Mouse (Mus musculus) 3T3-L1 (cell line): Measurements from ENCODE around the gene Gpc5.
A peak's percentile ranks its signal among the peaks of the same experiment; 100 is the strongest.

ENCODE experiments used
- DNase-seq: peaks from one replicate; pipeline ENCODE4 v3.0.0-alpha.2; 2015; ENCODE audit warnings: low read depth, low spot score

Gpc5 gene

DNA sequence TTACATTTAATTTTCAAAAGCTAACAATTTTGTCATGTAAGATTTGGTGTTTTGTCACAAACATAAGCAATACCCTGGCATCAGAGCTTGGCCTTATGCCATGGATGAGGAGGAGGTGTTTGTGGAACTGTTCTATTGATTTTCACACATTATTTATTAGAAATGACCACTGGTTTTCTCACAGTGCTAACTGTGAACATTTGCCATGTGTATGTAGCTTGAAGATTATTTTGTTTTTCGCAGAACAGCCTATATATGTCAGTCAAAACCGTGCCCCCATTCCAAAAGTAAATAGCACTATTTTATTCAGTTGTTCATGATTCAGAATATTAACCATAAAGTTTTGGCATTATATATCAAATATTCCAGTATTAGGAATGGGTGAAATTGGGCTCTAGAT is 1216.5 kb downstream of the Gpc5 start:
- DNase-seq, result no peak

DNA sequence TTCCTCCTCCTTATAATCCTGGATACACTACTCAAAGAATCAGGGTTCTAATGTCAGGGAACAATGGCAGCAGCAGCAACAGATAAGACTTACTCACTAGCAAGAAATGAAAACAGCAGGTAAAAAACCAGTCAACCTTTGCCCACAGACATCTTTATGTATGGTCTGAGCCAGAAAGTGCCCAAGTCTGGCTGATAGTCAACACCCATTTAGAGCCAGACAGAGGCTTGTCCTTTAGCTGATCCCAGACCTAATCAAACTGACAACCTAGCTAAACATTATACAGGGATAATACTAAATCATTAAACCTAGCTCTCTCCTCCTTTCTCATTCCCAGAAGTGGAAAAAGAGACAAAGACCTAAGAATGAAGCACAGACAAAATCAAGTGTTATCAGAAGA is 1225.5 kb downstream of the Gpc5 start:
- no peak for DNase-seq

DNA sequence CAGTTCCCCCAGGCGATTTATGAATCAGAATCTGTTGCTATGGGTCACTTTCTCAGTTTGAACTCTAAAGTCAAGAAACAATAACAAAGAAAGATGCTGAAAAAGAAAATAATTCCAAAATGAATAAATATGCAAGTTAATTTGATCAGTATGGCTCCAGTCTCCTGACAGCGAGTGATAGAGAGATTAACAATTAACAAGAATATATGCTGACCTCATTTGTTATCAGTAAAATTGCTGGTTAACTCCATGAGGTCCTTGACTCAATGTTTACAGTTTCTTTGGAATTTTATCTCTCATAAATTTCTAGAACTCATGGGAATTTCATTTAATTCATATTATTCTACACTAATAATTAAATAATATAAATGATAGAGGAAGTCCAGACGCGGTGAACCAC is 1244.2 kb downstream of the Gpc5 start:
- DNase-seq, result no peak

DNA sequence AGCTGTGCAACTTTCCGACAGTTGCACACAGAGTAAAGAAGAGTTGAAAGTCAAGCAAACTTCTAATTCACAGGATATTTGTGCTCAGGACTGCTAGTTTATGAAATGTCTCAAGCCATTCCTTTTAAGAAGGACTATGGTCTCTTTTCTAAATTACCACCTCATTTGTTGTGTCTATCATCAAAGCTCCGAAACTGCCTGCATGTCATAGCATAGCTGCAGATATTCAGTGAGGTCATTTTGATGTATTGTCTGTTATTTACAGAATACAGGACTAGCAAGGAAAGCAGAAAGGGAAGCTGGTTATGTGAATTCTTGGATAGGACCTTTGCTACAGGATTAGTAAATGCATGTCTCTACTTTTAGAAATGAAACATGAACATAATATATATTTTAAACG is 1246.4 kb downstream of the Gpc5 start:
- DNase-seq, result no peak

DNA sequence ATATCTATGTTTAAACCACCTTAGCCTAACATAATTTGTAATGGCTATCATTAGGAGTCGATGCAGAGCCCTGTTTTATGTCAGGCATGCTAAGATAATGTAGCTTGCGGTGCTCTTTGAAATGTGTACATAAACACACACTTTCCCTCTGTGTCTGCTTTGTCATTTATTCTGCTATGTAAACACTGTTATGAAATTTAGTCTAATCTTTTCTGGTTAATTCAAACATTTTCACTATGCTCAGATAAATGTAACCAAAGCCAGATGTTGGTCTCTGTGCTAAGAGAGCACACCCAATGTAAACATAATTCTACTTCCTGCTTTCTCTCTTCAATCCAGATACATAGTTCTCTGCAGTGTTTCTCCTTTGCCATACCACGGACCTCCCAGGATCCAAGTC is 1256.5 kb downstream of the Gpc5 start:
- no peak for DNase-seq

DNA sequence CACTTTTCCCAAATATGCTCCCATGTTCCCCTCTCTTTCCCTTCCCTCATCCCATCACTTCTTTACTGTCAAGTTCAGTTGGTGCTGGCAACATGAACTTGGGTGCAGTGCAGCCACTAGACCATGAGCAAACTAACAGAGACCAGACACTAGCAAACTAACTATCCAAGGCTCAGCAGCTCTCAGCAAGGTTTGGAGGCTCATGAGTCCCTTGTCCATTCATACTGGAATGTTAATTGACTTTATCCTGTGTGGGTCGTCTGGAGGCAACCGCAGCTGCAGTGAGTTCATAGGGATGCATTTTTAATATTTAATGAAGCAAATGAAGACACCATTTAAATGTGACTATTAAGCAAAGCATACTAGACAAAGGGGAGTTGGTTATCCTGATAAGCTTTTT is 1292.6 kb downstream of the Gpc5 start:
- no peak for DNase-seq

DNA sequence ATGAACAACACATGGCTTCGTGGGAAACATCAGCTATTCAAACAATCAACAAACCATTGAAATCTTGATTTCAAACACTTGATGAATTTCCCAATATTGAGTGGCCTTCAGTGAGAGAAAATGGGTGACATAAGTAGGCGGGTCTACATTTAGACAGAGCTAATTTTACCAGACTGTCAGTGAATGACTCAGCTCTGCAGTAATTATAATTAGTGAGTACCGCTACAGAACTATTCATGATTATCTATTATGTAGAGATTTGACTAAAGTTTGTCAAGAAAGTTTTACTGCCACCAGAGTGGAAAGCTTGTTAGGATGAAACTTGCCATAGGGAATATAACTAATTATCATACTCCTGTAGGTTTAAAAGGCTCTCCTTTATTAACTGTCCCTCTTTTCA is 1323.5 kb downstream of the Gpc5 start:
- no peak for DNase-seq

DNA sequence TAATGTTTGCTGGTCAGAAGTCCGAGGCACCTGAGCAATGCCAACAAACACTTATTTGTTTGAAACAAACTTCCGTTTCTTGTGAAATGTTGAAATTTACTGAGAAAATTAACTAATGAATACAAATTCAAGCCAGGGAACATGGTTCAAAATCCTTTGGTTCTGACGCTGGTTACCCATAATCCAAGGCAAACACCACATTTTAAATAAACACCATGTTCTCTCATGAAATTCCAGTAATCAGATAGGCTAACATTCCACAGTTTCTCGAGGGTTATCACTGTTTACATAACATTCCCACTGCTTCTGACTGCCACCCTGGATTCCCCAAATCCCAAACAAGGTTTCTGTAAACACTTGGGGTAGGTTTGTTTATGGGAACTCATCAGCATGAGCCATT is 1356.2 kb downstream of the Gpc5 start:
- no peak for DNase-seq

DNA sequence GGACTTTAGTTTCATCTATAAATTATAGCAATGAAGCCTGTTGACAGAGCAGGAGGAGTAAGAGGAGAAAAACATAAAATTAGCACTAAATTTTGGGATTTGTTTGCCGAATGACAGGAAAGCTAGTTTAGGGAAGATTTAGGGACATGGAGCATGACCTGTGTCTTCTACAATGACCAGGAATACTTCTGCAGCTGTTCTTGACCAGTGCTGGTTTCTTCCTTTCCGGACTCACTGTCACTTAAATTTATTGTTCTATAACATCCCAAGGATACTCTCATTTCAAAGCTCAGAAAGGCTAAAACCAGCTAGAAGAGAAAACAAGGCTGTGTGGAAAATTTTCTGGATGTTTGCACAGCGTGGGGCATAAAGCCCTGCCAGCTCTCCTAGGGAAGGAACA is 1361.3 kb downstream of the Gpc5 start:
- no peak for DNase-seq

DNA sequence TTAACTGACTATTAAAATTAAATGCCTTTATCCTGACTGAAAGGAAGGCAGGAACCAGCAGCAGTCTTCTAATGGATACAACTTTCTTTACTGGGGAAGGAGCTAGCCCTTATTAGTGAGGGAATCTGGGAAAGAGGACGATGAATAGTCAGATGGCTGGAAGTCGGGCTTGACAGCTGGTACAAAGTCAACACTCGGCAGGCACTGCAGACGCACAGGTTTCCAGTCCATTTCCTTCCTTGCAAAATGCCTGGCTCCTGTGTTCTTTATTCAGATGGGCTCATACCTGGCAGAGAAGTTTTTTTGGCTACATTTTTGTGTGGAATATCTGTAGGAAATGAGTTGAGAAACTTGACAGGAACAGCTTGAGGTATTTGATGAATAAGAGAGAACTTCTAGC is 1364.2 kb downstream of the Gpc5 start:
- no peak for DNase-seq

DNA sequence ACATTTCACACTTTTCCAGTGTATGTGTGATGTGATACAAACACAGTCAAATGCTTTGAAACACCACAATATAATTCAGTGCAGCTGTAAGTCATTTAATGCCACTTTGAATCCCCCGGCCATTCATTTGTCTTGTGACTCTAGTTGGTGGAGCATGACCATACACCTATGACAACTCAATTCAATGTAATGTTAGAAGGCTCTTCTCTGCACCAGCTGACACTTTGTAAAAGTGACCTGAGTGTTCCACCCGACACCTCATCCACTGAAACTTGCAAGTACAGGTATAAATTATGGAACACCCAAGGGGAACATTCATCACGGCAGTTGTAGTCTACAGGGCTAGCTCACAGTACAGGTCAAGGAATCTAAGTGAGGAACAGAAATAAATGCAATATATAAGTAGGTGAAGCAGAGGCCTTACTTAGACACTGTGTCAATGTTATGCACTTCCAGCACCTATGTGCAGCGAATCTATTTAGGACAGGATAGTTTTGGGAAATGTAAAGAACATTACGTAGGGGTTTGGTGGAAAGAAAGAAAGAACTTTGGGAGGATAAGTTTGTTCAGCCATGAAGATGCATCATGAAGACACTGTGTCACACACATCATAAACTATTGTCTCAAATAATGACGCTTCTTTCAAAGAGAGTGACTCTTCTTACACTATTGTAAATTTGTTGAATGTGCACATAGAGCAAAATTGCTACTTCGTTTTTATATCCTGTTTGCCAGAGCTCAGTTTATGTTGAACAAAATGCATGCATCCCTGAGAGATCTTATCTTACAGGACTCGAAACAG is 1381.6 kb downstream of the Gpc5 start:
- no peak for DNase-seq

DNA sequence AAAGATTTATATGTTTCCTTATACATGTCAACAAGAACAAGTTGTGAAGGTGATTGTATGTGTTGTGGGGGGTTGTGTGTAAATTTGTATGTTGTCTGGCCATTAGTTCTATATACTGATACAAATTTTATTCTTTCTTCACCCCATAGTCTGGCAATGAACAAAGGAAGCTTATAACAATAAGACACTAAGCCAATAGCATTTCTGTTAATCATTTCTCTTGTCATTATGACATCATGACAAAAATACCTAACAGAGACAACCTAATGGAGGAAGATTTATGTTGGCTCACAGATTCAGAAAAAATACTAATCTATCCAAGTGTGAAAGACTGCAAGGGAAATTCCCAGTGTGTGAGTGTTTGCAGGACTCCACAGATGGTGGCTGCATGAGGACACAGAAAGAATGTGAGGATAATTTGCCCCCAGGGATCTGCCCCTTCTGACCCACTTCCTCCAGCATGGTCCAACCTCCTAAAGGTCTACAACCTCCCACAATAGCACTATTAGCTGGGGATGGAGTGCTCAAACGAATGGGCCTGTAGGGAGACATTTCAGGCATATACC is 1402.4 kb downstream of the Gpc5 start:
- no peak for DNase-seq

DNA sequence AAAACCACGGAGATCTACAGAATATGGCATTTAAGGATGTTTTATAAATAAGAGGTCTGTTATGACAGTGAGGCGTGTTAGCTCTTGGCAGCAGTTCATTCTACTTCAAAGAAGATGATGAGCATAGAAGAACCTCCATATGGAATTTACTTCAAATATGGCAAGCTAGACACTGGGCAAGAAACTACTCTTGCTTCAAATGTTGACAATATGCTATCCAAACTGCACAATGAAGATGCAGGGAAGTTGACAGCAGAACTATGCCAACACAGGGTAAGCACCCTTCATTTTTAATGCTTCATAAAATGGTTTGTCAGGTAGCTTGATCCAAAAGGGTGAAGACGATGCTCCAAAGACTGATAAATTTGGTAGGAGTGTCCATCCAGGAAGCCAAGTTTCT is 1446.2 kb downstream of the Gpc5 start:
- no peak for DNase-seq

DNA sequence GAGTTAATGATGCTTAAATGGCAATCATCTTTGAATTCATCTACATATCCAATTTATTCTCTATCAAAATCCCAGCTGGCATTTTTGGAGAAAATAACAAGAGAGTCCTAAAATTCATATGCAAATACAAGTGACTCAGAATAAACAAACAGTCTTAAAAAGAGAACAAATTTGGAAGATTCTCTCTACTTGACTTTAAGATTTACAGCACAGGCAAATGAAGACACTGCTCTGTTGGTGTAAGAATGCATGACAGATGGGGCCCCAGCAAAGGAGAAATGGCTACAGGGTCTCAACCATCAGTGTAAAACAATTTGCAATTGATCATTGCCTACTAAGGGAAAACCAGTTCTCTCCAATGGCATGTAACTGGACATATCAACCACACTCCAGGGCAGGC is 1451.7 kb downstream of the Gpc5 start:
- DNase-seq, result no peak

DNA sequence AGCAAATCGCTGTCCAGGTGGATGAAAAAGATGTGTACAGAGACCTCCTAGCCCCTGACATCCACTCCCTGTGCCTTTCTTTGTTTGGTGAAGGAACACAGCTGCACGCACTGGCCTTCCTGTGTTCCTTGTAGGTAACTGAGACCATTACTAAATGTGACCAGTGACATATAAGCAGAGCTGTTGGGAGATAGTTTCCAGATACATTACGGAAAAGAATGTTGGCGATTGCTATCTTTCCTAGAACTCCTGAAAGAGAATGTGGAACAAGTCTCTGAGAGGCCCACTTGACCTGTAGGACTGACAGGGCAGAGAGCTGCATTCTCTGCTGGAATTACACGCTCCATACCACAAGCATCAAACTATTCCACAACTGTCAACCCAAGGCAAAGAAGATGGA is 1459.4 kb downstream of the Gpc5 start:
- DNase-seq, result no peak

DNA sequence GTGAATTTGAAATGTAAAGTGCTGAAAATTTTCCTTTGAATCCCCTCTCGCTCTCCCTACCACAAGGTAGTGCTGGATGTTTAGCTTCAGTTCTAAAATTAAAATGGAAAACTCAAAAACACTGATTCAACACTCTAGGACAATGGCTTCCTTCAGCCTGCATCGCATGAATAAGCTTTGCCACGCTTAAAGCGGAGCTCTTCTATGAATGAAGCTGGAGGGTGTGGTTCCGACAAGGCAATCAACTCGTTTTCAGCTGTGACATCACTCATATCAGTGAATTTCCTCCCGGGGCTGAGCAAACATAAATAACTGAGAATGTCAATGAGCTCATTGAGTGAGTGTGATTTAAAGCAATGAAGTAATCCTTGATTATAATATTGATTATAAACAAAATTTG is 1461.3 kb downstream of the Gpc5 start:
- DNase-seq, result no peak

DNA sequence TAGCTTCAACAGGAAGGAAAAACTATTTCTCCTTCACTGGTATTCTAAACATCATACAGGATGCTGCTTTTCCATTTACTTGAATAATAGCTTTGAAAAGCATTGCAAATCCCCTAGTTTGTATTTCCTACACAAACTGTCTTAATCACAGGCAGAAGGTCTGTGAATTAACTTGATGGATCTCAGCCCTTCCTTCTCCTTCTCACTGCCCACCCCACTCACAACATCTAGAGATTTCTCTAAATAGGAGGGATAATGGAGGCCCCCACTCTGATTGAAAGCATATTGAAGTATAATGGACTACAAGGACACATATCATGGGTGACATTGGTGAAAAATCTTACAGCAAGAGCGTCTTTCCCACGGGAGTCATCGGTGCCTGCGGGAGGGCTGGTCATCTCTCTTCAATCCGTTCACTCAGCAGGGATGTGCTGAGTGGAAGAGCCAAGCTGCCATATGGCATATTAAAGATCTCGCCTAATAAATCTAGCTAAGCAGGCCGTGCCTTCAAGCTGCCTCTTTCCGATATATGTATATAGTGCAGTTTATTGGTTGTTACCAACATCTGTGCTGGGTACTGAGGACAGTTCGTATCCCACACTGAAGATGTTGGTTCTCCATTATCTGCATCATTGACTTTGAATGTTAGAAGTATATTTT is 1466.3 kb downstream of the Gpc5 start:
- DNase-seq, result no peak

DNA sequence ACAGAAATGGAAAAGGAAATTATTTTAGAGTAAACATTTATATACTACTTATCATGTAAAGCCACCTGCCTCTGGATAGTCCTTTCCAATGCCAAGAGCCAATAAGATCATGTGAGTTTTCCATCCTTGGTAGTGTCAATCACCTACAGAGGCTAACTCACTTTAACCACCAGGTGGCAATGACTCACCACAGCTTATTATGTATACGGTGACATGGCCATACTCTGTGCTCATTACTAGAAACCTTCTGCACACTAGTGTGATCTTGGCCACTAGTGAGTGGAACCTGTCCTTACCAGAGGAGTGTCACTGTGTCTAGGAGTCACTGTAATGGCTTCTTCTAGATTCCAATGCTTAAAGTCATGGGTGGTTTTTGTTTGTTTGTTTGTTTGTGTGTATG is 1468.0 kb downstream of the Gpc5 start:
- DNase-seq, result peak; percentile 39
